Mouse (Mus musculus): ENCODE measurements around the gene Pkp4.

Pkp4 gene

GRCm38 (mm10) chr2:59217931-59218330, 57.3 kb downstream of the Pkp4 start:
- DNase-seq (ENCODE audit: extremely low read depth, insufficient read length, low spot score) = no peak

DNA sequence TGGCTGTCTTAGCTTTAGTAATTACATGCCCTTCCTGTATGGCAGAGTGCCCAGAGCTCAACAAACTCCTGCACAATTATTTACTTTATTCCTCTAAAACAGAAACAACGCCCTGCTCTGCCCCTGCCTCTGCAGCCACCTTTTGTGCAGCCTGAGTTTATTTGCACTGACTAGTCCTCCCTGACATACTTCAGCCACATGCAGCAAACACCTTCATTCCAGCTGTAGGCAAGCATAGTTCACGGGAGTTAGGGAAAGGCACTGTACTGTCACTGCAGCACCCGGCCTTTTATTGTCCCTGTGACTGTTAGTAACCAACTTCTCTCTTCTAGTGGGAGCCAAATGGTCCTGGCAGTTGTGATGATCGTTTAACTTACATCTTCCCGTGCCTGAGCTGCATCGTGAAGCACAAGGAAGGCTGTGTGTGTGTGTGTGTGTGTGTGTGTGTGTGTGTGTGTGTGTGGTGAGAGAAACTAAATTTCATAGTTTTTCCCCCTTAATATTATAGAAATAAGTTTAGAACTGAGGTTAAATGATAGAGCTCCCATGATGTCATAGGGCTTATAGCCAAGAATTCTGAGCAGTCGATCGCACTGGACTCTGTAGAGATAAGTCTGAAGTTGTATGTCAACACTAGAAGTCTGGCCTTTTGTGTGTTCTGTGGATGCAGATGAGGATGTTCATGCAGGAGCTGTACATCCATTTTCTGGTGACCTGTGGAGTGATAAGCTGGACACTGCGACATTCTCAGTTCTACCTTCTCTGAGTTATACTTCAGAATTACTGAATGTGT, 59.5 kb downstream of the Pkp4 start:
- no peak for DNase-seq (ENCODE audit: extremely low read depth, insufficient read length, low spot score)

DNA sequence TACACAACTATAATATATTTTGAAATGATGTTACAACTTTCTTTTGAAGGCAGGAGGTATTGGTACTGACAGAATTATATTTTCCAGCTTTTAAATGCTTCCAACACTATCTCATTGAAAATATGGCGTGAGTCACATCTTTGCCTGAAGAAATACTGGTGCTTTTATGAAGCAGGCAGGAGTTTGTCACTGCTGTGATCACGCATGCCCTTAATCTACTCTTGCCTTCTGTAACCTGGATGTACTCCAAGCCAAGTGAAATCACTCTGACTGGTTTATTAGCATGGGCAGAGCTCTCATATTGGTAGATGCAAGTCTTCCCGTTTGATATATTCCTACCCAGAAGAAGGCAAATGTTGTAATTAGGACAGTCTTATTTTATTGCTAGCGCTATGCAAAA, 65.7 kb downstream of the Pkp4 start:
- DNase-seq (ENCODE audit: extremely low read depth, insufficient read length, low spot score) = no peak

- DNase-seq (ENCODE audit: extremely low read depth, insufficient read length, low spot score) = no peak
Observed at GRCm38 (mm10) chr2:59227011-59227410, 66.4 kb downstream of the Pkp4 start.

DNA sequence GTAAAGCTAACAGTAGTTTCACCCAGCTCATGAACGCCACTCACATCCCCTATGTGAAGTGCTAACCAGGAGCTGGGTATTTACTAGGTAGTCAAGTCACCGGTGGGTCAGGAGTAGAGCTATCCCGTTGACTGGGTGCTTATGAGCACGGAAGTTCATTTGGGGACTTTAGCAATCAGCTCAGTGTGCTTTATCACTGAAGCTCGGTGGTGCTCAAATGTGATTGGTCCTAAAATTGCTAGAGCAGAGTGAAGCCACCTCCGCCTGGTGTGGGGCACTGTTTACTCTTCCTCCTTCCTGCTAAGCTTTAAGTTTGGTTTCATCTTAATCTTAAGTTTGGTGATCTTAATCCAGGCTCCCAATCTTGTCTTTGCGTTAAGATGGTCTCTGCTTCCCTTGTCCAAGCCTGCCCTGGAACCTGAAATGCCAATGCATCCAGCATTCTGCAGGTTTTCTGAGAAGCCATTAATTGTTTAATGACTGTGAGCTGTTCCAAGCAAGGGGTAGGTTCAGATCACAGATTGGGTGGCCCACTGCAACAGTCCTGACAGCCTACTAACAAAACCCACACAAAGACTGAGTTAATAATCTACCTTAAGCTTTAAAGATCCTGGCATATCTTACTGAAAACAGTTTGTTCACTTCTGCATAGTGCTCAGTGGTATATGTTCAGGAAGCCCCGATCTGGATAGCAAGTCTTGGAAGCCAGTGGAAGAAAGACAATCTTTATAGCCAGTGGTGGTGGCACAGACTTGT, 67.0 kb downstream of the Pkp4 start:
- DNase-seq (ENCODE audit: extremely low read depth, insufficient read length, low spot score) = no peak

- DNase-seq (ENCODE audit: extremely low read depth, insufficient read length, low spot score) = no peak
Observed at GRCm38 (mm10) chr2:59229250-59229895, 68.7 kb downstream of the Pkp4 start.

- DNase-seq (ENCODE audit: extremely low read depth, insufficient read length, low spot score) = no peak
Observed at GRCm38 (mm10) chr2:59230656-59231055, 70.0 kb downstream of the Pkp4 start.

- no peak for DNase-seq (ENCODE audit: extremely low read depth, insufficient read length, low spot score)
Observed at GRCm38 (mm10) chr2:59231514-59231913, 70.9 kb downstream of the Pkp4 start.

- DNase-seq (ENCODE audit: extremely low read depth, insufficient read length, low spot score) = no peak
Observed at GRCm38 (mm10) chr2:59233294-59233923, 72.8 kb downstream of the Pkp4 start.

DNA sequence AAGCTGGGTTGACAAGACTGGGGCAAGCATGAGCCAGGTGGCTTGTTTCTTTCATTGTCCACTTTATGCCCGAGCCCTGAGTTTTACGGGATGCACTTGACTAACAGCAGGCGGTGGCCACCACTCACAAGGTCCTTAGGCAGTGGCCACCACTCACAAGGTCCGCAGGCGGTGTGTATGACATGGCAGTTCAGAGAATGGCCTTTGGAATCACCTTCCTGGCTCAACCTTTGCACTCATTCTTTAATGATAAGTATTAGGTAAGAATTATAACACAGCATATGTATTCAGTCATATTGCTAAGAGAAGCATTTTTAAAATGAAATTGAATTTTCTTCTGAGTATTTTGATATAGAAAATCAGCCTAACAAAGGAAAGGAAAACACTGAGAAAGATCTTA, 73.3 kb downstream of the Pkp4 start:
- DNase-seq (ENCODE audit: extremely low read depth, insufficient read length, low spot score) = no peak

GRCm38 (mm10) chr2:59234537-59234936, 73.9 kb downstream of the Pkp4 start:
- no peak for DNase-seq (ENCODE audit: extremely low read depth, insufficient read length, low spot score)

- DNase-seq (ENCODE audit: extremely low read depth, insufficient read length, low spot score) = no peak
Observed at GRCm38 (mm10) chr2:59239841-59240395, 79.3 kb downstream of the Pkp4 start.

- no peak for DNase-seq (ENCODE audit: extremely low read depth, insufficient read length, low spot score)
Observed at GRCm38 (mm10) chr2:59242117-59242516, 81.5 kb downstream of the Pkp4 start.

DNA sequence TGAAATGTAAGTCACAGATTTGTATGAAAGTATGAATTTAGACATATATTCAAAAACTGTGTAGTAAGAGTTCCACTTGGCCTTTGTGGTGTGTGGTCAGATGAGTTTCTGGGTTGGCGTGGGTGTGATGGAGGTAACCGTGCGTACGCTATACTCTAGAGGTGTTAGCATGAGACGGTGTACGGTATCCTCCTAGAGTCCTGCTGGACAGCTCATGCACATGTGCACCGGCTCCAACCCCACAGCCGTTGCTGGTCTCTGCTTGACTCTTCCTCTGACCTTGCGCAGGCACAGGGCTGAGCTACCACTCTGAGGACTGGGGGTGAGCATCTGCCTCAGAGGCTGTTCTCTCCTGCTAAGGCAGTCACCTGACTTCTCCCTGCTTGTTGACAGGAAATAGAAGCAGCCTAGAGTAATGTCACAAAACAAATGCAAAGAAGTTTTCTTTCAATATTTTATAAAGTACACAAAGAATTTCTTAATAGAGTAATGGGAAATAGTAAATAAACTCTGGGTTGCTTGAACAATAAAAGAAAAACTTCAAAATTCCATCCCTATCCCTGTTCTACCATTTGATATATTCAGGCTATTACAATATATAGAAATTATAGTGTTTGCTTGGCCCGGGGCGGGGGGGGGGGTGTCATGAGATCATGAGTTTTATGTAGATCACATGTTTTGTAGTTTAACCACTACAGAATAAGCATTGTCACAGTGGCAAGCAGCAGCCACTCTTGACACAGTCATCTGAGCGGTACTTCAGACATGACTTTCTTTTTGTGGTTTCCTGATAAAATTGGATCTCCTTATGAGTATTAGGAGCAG, 83.8 kb downstream of the Pkp4 start:
- no peak for DNase-seq (ENCODE audit: extremely low read depth, insufficient read length, low spot score)

- DNase-seq (ENCODE audit: extremely low read depth, insufficient read length, low spot score) = no peak
Observed at GRCm38 (mm10) chr2:59245098-59245388, 84.4 kb downstream of the Pkp4 start.

DNA sequence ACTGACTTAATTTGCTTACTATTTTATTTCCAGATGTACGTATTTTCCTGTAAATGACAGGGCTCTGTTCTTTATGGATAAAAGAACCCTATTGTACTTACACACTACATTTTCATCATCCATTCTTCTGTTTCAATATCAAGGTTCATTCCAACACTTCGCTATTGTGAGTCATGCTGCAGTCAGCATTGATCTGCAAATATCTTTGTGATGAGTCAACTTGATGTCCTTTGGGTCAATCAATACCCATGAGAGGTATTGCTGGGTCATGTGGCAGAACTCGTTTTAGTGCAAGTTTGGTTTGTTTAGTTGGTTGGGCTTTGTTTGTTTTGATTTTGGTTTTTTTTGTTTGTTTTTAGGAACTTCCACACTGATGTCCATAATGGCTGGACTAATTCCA, 88.2 kb downstream of the Pkp4 start:
- DNase-seq (ENCODE audit: extremely low read depth, insufficient read length, low spot score) = no peak

- DNase-seq (ENCODE audit: extremely low read depth, insufficient read length, low spot score) = no peak
Observed at GRCm38 (mm10) chr2:59252818-59253217, 92.2 kb downstream of the Pkp4 start.

DNA sequence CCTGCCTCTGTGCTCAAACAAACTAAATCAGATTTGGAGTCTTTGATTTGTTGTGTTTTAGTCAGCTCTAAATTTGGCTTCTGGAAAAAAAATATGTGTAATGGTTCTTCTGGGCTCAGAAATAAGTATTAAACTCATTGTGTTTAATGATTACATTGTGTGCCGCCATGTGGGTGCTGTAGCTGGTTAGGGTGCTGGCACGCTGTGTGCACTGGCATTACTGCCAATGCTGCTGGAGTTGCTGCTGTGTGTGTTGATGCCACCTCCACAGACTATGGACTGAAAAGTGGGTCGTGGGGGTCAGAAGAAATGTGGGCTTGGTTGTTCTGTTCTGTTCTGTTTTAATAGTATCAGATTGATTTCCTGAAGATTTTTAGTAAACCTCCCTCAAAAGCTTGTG, 92.8 kb downstream of the Pkp4 start:
- no peak for DNase-seq (ENCODE audit: extremely low read depth, insufficient read length, low spot score)

GRCm38 (mm10) chr2:59258821-59259231, 98.2 kb downstream of the Pkp4 start:
- DNase-seq (ENCODE audit: extremely low read depth, insufficient read length, low spot score) = no peak

DNA sequence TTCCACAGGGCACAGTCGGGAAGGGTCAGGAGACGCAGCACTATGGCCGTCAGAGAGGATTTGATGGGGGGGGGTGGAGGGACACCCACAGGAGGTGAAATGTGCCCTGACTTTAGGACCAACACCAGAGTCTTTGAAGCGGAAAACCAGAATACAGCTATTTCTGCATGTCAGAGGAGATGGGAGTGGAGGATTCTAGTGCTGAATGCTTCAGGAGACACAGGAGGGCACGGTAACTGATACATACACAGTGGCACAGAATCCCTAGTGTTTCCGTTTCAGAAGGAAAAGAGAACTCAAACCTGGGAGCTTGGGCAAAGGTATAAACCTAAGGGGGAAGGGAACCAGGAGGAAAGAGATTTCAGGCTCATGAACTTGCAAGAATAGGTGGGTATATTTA, 98.7 kb downstream of the Pkp4 start:
- no peak for DNase-seq (ENCODE audit: extremely low read depth, insufficient read length, low spot score)
